Mouse (Mus musculus) kidney, postnatal 14 days (tissue): ENCODE data around the gene Sema6d.
"Not testable (repeated sequence)": the region's sequence is repeated elsewhere in the genome, so short reads cannot be mapped to it uniquely, and the experiment has no call there.

Source experiments
- DNase-seq: peaks from one replicate; pipeline ENCODE4 v3.0.0; 2022; ENCODE audit warnings: mixed read lengths

Gene Sema6d

DNA sequence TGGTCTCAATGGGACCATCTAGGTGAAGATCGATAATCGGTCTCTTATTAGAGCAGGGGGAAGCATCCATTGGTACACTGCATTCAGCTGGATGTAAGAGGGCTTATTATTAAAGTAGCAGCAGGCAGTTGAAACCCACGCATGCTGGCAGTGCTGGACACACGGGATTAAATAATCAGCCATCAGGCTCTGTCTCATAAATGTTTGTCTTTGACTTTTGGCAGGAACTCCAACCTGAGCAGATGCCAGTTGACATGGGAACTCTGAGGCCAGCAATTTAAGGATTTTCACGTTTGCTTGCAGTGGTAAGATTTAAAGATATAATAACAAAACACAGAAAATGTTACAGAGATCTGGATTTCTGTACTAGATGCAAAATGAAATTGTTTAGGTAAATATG is 208.6 kb downstream of the Sema6d start:
- no peak for DNase-seq

GRCm38 (mm10) chr2:124298872-124299271 is 209.1 kb downstream of the Sema6d start:
- peak; percentile 26 for DNase-seq

- no peak for DNase-seq
Measured at GRCm38 (mm10) chr2:124308605-124309004, 218.8 kb downstream of the Sema6d start.

DNA sequence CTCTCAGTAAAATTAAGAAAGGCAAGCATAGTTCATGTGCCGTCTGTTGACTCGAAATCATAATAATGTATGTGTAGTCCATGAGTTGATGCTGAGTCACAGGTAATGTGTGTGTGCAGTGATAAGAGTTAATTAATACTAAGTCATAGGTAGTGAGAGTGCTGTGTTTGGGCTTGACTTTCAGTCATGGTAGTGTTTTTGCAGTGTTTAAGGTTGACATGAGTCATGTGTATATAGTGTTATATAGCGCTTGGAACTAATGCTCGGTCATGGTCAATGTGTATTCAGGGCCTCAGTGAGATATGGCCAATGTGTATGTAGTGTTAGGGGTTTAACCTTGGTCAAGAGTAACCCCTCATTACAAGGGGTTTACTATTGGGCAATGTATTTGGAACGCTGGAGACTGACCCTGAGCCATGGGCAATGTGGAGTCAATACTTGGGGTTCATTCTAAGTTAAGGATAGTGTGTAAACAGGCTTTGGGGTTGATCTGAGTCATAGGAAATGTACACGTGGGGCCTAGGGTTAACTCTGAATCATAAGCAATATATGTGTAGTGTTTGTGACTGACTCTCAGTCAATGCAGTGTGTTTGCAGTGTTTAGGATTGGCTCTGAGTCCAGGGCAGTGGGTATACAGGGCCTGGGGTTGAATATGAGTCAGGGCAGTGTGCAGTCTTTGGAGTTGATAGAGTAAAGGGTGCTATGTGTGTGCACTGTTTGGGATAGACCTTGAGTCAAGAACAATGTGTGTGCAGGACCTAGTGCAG is 219.8 kb downstream of the Sema6d start:
- no peak for DNase-seq

- no peak for DNase-seq
Measured at GRCm38 (mm10) chr2:124322528-124323215, 232.9 kb downstream of the Sema6d start.

DNA sequence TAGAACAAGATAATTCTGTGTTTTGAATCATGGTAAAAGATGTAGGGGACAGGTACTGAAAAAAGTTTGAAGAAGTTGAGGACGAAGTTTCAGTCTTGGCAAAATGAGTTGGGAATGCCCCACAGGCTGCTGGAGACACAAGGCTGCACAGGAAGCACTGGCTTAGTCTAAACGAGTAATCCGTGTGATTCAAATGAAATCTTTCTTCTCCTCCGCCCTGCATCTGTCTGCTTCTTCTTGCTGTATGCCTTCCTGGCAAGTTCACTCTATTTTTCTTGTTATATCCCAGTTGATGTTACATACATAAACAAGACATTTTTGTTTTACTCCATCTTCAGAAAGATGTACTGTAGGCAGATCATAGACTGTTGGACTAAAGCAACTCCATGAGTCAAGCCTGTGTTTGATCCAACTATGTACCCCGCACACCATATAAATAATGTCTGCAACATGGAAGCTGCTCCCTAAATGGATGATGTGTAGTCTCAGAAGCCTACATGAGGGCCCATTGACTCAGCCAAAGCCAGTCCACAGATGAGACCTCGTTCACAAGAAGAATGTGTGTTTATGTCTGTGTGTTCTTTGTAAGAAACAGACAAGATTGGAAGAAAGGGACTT is 234.4 kb downstream of the Sema6d start:
- DNase-seq = no peak

- no peak for DNase-seq
Measured at GRCm38 (mm10) chr2:124329473-124330130, 239.8 kb downstream of the Sema6d start.

DNA sequence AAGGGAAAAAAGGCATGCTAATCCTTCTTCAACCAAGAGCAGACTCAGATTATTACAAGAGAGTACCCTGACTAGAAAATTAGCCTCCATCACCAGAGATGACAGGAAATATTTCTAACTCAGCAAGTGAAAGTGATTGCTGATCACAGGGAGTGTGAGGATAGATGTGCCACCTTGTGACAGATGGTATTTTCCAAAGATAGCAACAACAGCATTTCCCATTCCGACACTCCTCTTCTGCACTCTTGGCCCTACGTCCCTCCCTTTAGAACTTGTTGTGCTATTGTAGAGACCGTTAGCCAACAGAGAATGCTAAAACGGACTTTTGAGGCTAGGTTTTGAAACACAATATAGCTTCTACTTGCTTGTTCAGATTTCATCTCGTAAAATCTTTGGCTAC is 243.1 kb downstream of the Sema6d start:
- no peak for DNase-seq

DNA sequence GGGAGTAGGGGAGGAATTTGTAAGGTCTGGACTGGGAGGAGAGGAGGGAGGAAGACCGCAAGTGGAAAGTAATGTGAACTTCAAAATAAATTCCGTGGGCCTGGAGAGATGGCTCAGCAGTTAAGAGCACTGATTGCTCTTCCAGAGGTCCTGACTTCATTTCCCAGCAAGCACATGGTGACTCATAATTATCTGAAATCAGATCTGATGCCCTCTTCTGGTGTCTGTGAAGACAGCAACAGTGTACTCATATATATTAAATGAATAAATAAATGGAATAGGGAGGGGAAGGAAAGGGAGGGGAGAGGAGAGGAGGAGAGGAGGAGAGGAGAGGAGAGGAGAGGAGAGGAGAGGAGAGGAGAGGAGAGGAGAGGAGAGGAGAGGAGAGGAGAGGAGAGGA is 244.9 kb downstream of the Sema6d start:
- not testable (repeated sequence) for DNase-seq

DNA sequence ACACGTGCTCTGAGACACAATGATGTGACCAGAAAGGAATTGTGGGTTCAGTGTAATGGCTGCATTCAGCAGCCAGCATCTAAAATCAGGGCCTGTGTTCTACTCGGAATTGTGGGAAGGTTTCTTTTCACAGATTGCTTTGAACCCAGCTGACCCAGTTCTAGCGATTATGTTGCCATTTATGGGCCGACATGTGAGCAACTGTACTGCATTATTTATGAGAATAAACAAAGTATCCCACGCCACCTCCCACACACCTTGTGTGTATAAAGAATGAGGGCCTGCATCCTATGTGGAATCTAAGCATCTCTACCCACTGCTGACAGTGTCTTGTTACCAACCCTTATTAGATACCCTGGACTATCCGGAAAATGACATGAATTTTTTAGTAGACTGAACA is 248.5 kb downstream of the Sema6d start:
- no peak for DNase-seq

DNA sequence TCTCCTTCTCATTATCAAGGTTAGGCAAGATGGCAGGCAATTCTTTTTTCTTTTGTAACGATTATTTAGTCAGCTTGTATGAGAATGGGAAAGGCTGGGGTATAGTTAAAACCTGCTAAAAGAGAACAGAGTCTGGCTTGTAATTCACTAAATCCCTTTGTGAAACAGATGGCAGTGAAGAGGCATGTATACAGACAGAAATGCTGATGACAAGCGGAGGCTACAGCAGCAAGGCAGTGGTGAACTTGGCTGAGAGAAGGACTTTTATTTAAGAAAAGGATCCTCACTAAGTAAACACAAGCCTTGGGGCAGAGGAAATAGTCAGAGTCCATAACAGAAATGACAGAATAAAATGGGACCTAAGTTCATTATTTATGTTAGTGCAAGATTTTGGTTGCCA is 264.4 kb downstream of the Sema6d start:
- no peak for DNase-seq

DNA sequence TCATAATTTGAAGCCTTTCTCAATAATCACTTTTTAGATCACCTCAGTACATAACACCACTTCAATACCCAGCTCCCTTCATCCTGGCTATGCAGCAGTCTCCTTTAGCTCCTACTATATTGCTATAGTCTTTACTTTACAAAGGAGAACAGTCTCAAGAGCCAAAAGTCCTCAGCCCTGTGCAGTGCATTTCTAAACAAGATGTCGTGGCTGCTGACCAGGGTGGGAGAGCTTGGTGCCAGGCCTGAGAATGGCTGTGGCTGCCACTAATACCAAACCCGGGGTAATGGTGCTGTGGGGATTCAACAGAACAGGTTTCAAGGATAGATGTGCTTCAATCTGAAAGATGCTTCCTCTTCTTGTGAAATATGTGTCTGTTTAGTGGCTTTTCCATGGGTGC is 264.9 kb downstream of the Sema6d start:
- no peak for DNase-seq

GRCm38 (mm10) chr2:124369291-124369690 is 279.5 kb downstream of the Sema6d start:
- DNase-seq = peak; percentile 6

- peak; percentile 82 for DNase-seq
Measured at GRCm38 (mm10) chr2:124369991-124370390, 280.2 kb downstream of the Sema6d start.

DNA sequence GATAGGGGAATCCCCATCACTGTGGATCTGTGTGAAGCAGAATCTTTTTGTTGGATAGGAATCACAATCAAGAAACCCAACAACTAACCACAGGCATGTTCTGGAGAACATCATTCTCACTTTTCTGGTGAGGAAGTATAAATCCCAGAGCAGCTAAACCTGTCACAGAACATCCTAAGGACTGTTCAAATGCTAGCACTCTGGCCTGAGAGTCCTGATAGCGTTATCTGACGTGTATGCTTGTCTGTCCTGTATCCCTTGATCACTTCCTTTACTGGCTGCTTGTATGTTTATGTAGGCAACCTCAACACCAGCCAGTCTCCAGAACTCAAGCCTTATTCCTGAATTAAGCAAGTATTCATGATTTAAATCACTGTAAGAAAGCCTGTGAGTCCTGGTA is 281.6 kb downstream of the Sema6d start:
- DNase-seq = peak; percentile 1

DNA sequence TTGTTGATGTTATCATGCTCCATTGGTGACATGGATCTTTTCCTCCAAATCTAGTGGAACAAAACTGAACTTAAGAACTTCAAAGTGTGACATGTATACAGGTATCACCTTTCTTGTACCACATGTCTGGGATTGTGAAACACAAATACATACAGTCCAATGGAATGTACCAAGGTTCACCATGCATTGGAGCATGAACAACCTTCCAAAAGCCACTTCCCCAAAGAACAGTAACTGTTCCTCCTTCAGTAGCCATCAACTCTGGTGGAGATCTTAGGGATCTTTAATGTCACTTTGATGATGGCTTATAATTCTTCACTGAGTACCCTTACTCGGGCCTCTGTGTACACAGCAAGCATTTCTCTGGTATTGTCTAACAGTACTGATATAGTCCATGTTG is 295.3 kb downstream of the Sema6d start:
- DNase-seq = no peak

DNA sequence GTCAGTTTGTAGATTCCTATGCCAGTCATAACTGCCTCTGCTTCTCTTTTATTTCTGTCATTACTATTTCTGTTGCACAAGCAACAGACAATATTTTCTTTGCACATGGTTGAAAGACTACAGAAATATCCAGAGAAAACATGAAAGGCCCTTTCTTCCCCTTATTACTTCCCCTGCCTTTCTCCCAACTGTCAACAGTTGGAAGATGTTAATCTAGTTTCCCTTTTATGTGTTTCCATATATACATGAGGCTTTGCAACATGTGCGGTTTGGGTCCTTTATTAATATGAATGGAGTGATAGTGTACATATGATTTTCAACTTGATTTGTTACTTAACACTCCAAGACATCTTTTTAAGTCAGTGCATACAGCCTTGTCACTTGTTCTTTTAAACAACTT is 296.0 kb downstream of the Sema6d start:
- DNase-seq = no peak

DNA sequence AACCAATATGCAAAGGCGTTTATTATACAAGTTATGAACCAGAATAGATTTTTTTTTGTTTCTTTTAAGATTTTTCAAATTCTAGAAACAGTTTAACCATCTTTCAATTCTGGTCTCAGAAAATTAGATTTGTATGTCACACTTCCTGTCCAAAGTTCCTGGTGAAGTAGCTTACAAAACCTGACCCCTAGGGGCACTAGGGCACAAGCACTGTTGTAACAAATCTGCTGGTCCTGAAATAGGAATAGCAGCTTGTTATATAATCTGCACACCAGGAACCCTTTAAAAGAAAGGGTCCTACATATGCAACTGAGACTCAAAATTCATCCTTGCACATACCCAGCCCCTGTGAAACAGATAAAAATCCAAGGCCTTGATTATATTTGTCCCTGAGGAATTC is 298.5 kb downstream of the Sema6d start:
- no peak for DNase-seq

DNA sequence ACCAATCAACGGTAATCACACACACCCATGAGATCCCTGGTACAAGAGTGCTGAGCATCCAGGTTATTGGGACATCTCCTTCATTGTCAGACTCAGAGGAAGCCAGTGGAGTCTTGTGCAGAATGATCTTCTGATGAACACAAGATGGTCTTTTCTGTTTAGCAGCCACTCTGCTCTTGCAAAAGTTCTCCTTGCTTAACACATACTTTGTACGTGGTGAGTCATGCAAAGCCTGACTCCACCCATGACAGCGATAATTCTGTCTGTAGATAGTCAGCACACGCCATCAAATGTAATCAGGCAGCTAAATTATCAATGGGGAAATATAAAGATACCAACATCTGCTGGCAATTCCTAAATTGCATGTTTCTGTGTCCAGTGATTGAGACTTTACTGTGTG is 307.0 kb downstream of the Sema6d start:
- no peak for DNase-seq

GRCm38 (mm10) chr2:124397304-124397703 is 307.5 kb downstream of the Sema6d start:
- no peak for DNase-seq

DNA sequence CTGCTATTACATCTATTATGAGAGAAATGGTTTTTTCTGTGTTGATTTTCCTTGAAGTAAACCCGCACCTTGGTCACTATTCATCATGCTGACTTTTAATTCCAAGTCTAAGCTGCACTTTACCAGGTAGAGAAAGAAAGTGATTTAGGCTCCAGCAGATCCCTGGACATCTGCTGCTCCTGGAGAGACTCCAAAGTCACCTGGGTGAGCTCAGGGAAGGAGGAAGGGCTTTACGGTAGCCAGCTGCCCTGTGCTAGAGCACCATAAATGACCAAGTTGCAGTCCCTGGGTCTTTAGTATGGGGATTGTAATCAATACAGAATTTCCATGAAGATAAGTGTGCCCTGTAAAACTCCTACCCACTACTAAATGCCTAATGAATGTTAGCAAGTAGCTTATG is 309.8 kb downstream of the Sema6d start:
- DNase-seq = no peak

- no peak for DNase-seq
Measured at GRCm38 (mm10) chr2:124401727-124402380, 312.1 kb downstream of the Sema6d start.

DNA sequence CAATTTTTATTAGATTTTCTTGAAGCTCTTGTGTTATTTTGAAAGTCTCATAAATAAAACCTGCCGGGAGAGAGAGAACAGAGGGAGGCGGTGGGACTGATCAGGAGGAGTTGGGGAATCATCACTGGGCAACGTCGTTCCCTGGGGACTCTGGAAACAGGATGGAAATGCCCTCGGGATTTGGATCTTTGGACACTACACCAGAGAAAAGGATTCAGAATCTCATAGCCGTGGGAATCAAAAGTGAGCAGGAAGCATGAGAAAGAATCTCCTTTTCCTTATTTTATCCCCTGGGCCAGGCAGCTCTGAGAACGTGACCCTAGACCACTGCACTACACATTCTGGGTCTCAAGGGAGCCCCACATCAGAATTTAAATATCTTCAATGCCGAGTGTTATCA is 313.8 kb downstream of the Sema6d start:
- DNase-seq = no peak
